Mouse (Mus musculus): ENCODE results near the gene Irf2bp2. TPM values are rescaled to one million over a fixed set of nuclear protein-coding genes. Genes with fewer than 3 reads are reported as not detected.

The Irf2bp2 gene
- polyA plus RNA-seq, 1 experiment = 82.3 TPM

GRCm38 (mm10) chr8:126613143-126613542 is 19.4 kb upstream of the Irf2bp2 start:
- no peak for TF ChIP-seq GATA1 (IDR thresholded peaks at IDR 0.05; ENCODE audit: low read length)

DNA sequence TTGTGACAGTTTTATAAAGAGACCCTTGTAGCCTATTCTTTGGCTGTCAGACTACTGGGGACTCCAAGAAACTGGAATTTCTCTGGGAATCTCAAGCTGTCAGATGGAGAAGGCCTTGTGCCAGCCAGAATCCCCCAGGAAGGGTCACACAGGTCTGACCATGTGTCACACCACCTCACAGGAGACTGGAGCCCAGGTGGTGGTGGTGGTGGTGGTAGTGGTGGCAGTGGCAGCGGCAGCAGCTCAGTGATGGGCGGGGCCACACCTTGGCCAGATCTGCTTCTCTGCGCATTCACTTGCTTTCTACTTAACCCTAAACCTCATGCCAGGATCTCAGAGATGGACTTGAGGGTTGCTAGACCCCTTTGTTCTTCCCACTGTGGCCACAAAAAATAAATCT is 19.0 kb upstream of the Irf2bp2 start:
- no peak for TF ChIP-seq GATA1 (IDR thresholded peaks at IDR 0.05; ENCODE audit: low read length)

DNA sequence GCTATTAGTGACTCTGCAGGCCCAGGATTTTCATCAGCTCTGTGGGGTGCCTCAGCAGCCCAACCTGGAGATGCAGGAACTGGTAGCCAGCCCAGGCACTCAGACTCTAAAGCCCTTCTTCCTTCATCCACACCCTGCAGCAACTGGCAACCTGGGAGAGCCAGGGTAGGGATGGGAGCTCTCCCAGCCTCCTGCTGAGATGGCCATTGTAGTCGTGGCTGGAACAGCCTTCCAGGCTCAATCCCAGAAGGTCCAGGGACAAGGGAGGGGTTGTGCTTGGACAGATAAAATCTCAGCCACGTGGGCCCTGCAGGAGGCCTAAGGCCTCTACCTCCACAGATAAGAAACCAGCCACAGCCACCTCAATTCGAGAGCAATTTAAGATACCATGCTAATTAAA is 16.9 kb upstream of the Irf2bp2 start:
- no peak for TF ChIP-seq GATA1 (IDR thresholded peaks at IDR 0.05; ENCODE audit: low read length)

DNA sequence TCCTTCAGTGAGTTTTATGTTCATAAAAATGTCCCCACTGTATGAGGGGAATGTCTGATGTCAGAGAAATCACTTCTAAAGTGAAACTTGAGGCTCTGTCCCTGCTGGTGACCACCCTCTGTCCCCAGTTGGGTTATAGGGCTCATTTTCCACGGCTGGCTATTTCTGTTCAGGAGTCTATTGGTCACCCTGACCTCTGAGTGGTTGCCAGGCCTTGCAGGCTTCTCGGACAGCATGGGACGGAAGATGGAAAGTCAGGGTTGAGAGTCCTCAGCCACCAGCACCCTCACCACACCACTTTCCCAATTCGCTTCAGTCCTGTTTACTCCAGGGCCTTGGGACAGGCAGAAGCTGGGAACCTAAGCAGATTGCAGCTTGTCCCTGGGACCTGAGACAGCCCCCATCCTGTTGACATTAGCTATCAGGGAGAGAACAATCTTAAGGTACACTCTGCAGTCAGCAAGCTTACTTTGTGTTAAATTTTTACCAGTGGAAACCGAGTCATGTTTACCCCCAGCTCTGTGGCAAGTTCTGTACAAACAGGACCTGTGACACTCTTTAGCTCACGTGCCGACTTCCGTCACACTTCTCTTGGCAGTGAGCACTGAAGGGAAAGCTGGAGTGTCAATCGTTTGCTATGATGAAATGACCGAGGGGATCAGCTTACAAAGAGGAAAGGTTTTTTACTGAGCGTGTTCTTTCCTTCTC is 15.9 kb upstream of the Irf2bp2 start:
- no peak for TF ChIP-seq GATA1 (IDR thresholded peaks at IDR 0.05; ENCODE audit: low read length)

DNA sequence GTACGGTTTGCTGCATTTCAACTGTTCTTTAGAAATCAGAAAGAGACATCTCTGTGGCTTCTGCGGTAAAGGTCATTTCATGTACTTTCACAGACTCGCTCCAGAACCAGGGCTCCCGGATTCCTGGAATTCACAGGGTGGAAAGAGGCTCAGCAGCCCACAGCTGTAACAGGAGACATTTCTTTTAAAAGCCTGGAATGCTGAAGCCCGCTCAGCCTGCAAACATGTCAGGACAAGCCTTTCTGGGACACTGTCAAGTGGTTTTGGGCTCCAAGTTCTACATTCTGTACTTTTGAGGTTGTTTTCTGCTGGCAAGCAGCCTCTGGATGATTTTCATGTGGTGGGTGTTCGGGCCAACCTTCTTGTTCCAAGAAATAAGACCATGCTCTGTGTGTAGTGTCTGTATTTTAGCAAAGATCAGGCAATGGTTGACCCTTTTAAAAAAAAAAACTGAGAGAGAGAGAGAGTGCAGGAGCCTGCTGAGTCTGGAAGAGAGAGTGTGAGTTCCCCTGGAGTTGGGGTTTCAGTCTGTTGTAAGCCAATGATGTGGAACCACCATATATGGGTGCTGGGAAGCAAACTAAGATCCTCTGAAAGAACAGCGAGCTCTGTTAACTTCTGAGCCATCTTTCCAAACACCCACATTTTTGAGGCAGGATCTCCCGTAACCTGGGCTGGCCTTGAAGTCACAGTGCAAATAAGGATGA is 9.6 kb upstream of the Irf2bp2 start:
- no peak for TF ChIP-seq GATA1 (IDR thresholded peaks at IDR 0.05; ENCODE audit: low read length)

DNA sequence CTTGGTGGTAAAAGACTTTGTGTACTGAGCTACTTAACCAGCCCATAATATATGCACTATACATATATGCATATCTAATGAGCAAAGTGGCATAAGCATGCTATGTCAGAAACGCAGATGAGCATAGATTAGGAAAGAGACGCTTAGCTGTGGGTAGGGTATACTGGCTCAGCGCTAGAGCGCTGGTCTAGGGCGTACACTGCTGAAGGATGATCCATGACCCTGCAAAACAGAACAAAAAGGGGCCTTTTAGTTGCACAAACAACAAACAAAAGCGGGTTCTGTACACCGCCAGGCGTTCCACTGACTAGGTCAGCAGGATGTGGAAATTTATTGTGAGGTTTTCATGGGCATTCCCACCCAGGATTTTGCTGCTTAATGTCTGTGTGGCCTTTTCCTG is 8.9 kb upstream of the Irf2bp2 start:
- no peak for TF ChIP-seq GATA1 (IDR thresholded peaks at IDR 0.05; ENCODE audit: low read length)

DNA sequence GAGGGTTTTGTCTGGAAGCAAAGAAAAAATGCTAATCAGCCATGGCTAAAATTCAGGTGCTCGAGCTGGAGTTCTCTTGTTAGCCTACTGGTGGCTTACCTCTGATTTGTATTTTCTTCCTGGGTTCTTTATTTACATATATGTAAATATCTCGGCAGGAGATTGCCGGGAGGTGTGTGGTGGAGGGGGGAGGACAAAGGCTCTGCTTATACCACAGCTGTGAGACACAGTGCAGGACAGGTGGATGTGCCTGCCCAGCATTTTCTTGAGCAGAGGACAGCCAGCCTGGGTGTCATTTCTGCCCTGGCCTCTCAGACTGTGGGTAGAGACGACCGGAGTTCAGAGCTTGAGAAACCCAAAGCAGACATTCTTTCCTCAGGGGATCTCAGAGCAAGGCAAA is 7.5 kb upstream of the Irf2bp2 start:
- TF ChIP-seq GATA1 (IDR thresholded peaks at IDR 0.05; ENCODE audit: low read length) = no peak

DNA sequence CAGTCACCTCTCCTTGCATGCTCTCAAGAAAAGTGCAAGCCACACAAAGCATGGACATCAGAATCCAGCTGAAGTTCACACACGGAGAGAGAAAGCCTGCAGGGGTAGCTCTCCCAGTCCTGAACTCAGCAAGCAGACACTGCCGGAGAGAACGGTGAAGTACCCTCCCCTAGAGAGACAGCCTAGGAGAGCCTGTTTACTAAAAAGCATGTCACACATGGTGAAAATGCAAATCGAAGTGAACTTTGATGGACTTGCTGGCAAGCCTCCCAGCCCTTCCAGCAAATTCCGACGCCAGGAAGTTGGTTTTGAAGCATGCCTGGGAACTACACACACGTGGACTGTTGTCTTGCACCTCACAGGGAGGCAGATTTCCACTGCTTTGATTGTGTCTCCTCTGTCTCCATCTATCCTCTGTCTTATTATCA is 7.0 kb upstream of the Irf2bp2 start:
- no peak for TF ChIP-seq GATA1 (IDR thresholded peaks at IDR 0.05; ENCODE audit: low read length)

GRCm38 (mm10) chr8:126599297-126599696 is 5.5 kb upstream of the Irf2bp2 start:
- peak; percentile 7 for TF ChIP-seq GATA1 (IDR thresholded peaks at IDR 0.05; ENCODE audit: low read length)

GRCm38 (mm10) chr8:126598218-126598617 is 4.4 kb upstream of the Irf2bp2 start:
- peak; percentile 98 for TF ChIP-seq GATA1 (IDR thresholded peaks at IDR 0.05; ENCODE audit: low read length)

- TF ChIP-seq GATA1 (IDR thresholded peaks at IDR 0.05; ENCODE audit: low read length) = no peak
Observed at GRCm38 (mm10) chr8:126596721-126597120, 2.9 kb upstream of the Irf2bp2 start.

GRCm38 (mm10) chr8:126596097-126596634 is 2.4 kb upstream of the Irf2bp2 start:
- no peak for TF ChIP-seq GATA1 (IDR thresholded peaks at IDR 0.05; ENCODE audit: low read length)

GRCm38 (mm10) chr8:126595204-126596061 is 1.6 kb upstream of the Irf2bp2 start:
- TF ChIP-seq GATA1 (IDR thresholded peaks at IDR 0.05; ENCODE audit: low read length) = no peak

DNA sequence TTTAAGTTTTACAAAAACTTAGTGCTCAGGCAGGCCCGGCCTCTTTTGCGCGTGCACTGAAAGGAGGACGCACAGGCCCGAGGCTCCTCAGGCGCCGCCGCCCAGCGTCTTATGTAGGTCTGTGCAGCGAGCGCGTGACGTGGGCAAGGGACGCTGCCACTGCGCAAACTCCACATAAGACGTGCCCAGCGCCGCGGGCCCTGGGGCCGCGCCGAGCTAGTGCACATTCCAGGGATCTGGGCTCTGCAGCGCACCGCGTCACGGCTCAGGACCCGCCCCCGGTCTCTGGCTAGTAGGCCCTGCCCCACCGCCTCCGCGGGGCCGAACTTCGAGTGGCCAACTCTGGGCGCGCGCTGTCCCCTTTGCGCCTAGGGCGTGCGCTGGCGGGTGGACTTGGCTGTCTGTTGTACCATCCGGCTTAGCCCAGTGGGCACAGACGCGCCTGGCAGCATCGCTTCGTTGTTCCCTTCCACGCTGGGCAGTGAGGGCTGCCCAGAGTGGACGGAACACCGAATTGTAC is 755 bp upstream of the Irf2bp2 start:
- TF ChIP-seq GATA1 (IDR thresholded peaks at IDR 0.05; ENCODE audit: low read length) = no peak

DNA sequence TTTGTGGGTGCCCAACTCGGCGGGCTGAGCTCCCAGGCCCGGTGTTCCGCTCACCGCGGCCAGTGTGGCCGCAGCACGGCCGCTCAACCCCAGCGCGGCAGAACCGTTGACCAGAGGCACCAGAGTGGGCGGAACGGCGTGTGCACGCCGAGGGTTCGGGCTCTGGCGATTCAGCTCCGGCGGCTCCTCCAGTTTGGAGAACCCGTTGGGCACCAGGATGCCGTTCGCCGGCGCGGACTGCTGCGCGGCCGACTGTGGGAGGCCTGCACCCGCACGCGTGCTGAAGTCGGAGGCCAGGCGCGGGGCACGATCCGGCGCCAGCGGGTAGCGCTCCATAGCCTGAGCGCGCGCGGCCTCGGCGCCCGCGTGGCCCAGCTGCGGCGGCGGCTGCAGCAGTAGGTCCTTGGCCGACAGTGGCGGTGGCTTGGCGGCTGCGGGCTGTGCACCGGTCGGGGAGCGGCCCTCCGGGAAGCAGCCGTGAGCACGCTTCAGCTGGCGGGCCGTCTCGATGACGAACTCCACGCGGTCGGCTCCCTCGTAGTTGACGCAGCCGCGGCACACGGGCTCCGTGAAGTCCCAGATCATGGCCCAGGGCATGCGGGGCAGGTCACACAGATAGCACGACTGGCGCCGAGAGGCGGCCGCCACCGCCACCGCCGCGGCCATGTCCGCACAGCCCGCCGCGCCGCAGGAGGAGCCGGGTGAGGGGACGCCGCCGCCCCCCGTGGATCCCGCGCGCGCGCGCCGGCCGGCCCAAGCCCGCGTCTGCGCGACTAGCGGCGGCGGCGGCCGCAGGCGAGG is 815 bp downstream of the Irf2bp2 start:
- no peak for TF ChIP-seq GATA1 (IDR thresholded peaks at IDR 0.05; ENCODE audit: low read length)

Measured in G1E-ER4 (cell line).